Mouse (Mus musculus) G1E (cell line): ENCODE data around the gene Adgrf5.

Experiments
- CTCF ChIP-seq: IDR thresholded peaks from 2 replicates; pipeline ENCODE4 v1.5.1; 2012; ENCODE audit warnings: low read depth, low read length, inconsistent platforms, mixed read lengths
- POLR2AphosphoS5 ChIP-seq: IDR thresholded peaks from 2 replicates; pipeline ENCODE4 v1.6.1; 2012; ENCODE audit warnings: low read depth, low read length, inconsistent platforms; ENCODE audit not compliant: insufficient replicate concordance

DNA sequence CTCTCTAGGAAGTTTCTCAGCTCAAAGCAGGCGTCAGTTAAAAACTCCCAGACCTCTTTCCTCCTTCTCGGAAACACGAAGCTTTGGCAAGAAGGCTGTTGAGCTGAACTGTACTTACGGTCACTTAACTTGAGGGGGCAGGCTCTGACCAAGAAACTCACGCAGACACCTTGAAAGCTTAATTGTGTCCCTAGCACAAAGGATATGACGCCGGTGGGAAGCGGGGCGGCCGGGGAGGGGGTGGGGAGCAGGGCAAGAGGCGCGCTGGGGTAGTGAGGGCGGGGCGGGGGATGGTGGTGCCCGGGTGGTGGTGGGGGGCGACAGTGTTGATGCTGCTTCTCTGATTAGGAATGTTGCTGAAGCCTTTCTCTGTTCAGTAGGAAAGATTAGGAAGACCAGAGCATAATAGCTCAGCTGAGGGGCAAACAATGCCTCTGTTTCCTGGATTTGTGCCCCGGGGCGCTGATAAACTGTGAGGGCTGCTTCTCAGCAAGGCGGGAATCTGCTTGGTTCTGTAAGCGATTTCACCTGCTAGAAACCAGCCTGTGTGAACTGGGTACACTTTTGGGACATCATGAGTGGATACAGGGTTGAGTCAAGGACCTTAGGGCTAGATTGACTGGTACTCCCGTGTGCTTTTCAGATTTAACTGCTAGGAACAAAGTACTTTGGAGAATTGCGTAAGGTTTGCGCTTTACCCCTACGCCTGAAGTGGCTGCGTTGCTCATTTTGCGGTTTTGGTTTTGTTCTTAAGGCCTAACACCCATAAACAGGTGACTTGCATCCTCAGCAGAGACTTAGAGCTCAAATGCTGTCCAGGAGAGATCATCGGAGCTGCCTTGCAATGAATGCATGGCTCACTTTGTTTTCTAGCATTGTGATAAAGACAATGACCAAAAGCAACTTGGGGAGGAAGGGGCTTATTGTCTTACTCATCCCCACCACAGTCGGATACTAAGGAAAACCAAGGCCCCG is 33.2 kb upstream of the Adgrf5 start:
- TF ChIP-seq CTCF (no peak), POLR2AphosphoS5 (no peak)
